Comparison of ENCODE assay signal across 25 mouse cellular contexts in genomic region chr5:64591792-64592191, GRCm38 (mm10).
A peak's percentile ranks its signal among the peaks of the same experiment; 100 is the strongest.
DNase-seq lines count a peak whose midpoint lies in the region; ATAC-seq and TF ChIP-seq lines count a peak whose summit lies in the region.
"Had no signal": no experiment of that assay in that cellular context is flagged by ENCODE, and none has a peak within 500 bp of the region (broad histone marks: within the 10 kb centered on the region; RNA-seq: fewer than 3 reads in every experiment).

No protein-coding gene starts in this region.

- TF ChIP-seq CTCF in heart, adult 2 months (IDR thresholded peaks at IDR 0.05), result no peak
- TF ChIP-seq CTCF in liver, embryonic 14.5 days (IDR thresholded peaks at IDR 0.05; ENCODE audit: low read depth), result no peak
- no peak for TF ChIP-seq CTCF in liver, postnatal 0 days (IDR thresholded peaks at IDR 0.05; ENCODE audit: low read depth)

- peaks cover 4% of the 10 kb centered on the region for H3K4me1 ChIP-seq in heart, adult 2 months (ENCODE audit: control insufficient read depth, insufficient read depth, low read length)
- H3K4me1 ChIP-seq in liver, embryonic 11.5 days (replicated peaks; ENCODE audit: control insufficient read depth, insufficient read depth, low read length), result peaks cover 35% of the 10 kb centered on the region
- peaks cover 48 to 54% of the 10 kb centered on the region in 2 experiments for H3K4me1 ChIP-seq in liver, embryonic 14.5 days (replicated peaks; ENCODE audit: control insufficient read depth in 2 of 2, insufficient read depth in 2 of 2, low read length in 1 of 2)
- H3K4me1 ChIP-seq in liver, postnatal 0 days (ENCODE audit: insufficient read depth), result peaks cover 29% of the 10 kb centered on the region

- no peak overlapping the region for H3K4me3 ChIP-seq in heart, adult 2 months
- H3K4me3 ChIP-seq in liver, embryonic 11.5 days (ENCODE audit: low read depth, low read length), result no peak overlapping the region
- H3K4me3 ChIP-seq in liver, embryonic 14.5 days (ENCODE audit: insufficient read depth in 1 of 2, low read depth in 2 of 2, low read length in 2 of 2), result no peak overlapping the region
- H3K4me3 ChIP-seq in liver, postnatal 0 days (ENCODE audit: low read depth, low read length), result no peak overlapping the region
- H3K4me3 ChIP-seq: embryonic facial prominence, embryonic 12.5 days; embryonic facial prominence, embryonic 15.5 days; forebrain, embryonic 15.5 days; heart, embryonic 10.5 days; heart, embryonic 13.5 days had no signal

- no peak for ATAC-seq in liver, embryonic 11.5 days (replicated peaks; ENCODE audit: low FRiP score)
- no peak for ATAC-seq in liver, embryonic 14.5 days (ENCODE audit: insufficient read depth)
- no peak for ATAC-seq in liver, postnatal 0 days
- ATAC-seq: forebrain, embryonic 15.5 days; Patski had no signal

- intact Hi-C loops in heart, adult 2 months (cut with DNase I), result no loop called here

- no peak overlapping the region for H3K27ac ChIP-seq in heart, adult 2 months
- H3K27ac ChIP-seq in liver, embryonic 11.5 days (ENCODE audit: low read depth, low read length), result peak overlapping the region; percentile 84
- H3K27ac ChIP-seq in liver, embryonic 14.5 days, result peak overlapping the region; percentile 99
- peak overlapping the region; percentile 89 for H3K27ac ChIP-seq in liver, postnatal 0 days (ENCODE audit: low read depth)
- H3K27ac ChIP-seq: embryonic facial prominence, embryonic 12.5 days; embryonic facial prominence, embryonic 15.5 days; forebrain, embryonic 15.5 days; heart, embryonic 10.5 days; heart, embryonic 13.5 days; hindbrain, embryonic 14.5 days had no signal

- 96% methylated on average over 2 of the region's 2 CpGs for WGBS in heart, adult 2 months
- WGBS in liver, embryonic 11.5 days, result 75% methylated on average over 2 of the region's 2 CpGs
- WGBS in liver, embryonic 14.5 days (ENCODE audit: insufficient replicate concordance), result 48% methylated on average over 2 of the region's 2 CpGs
- 87% methylated on average over 2 of the region's 2 CpGs for WGBS in liver, postnatal 0 days (ENCODE audit: insufficient replicate concordance)

- no peak for TF ChIP-seq EP300 in heart, adult 2 months (IDR thresholded peaks at IDR 0.05; ENCODE audit: insufficient read depth, low read depth, low read length)
- TF ChIP-seq EP300 in liver, embryonic 14.5 days (IDR thresholded peaks at IDR 0.05; ENCODE audit: low read depth), result peak; percentile 72
- peak; percentile 44; the same call in 1 of the 2 replicates for TF ChIP-seq EP300 in liver, postnatal 0 days (IDR thresholded peaks at IDR 0.05; ENCODE audit: low read depth)

- H3K4me2 ChIP-seq in liver, embryonic 11.5 days, result no peak overlapping the region
- H3K4me2 ChIP-seq in liver, embryonic 14.5 days (ENCODE audit: low read depth), result peak overlapping the region; percentile 59
- H3K4me2 ChIP-seq in liver, postnatal 0 days (ENCODE audit: low read depth, low read length), result peak overlapping the region; percentile 4; the same call in 1 of the 2 replicates
- H3K4me2 ChIP-seq: embryonic facial prominence, embryonic 12.5 days; embryonic facial prominence, embryonic 15.5 days; forebrain, embryonic 15.5 days; heart, embryonic 13.5 days; hindbrain, embryonic 14.5 days had no signal

- H3K27me3 ChIP-seq in heart, adult 2 months (ENCODE audit: control insufficient read depth, insufficient read depth, low read length), result no peaks in the 10 kb centered on the region
- no peaks in the 10 kb centered on the region for H3K27me3 ChIP-seq in liver, embryonic 11.5 days (replicated peaks; ENCODE audit: control insufficient read depth, insufficient read depth, low read length)
- H3K27me3 ChIP-seq in liver, embryonic 14.5 days (ENCODE audit: control insufficient read depth, insufficient read depth, low read length), result no peaks in the 10 kb centered on the region
- H3K27me3 ChIP-seq in liver, postnatal 0 days (ENCODE audit: insufficient read depth, low read length), result no peaks in the 10 kb centered on the region
- H3K27me3 ChIP-seq: embryonic facial prominence, embryonic 12.5 days; embryonic facial prominence, embryonic 15.5 days; forebrain, embryonic 15.5 days; heart, embryonic 13.5 days; Patski had no signal

- no peaks in the 10 kb centered on the region for H3K9me3 ChIP-seq in liver, embryonic 11.5 days (ENCODE audit: control insufficient read depth, low read length)
- H3K9me3 ChIP-seq in liver, embryonic 14.5 days (ENCODE audit: control insufficient read depth, low read length), result peaks cover 2% of the 10 kb centered on the region; the same call in 1 of the 2 replicates
- H3K9me3 ChIP-seq in liver, postnatal 0 days (ENCODE audit: low read length), result no peaks in the 10 kb centered on the region
- H3K9me3 ChIP-seq: embryonic facial prominence, embryonic 12.5 days; embryonic facial prominence, embryonic 15.5 days; forebrain, embryonic 15.5 days; heart, embryonic 10.5 days had no signal

- peak; percentile 48 for DNase-seq in heart, adult 11 months
- no peak for DNase-seq in heart, adult 2 months
- DNase-seq in liver, embryonic 11.5 days (ENCODE audit: low spot score), result no peak
- DNase-seq in liver, embryonic 14.5 days (ENCODE audit: low read depth in 3 of 3, low spot score in 3 of 3), result peak in 1 of 3 experiments; percentile 51
- no peak for DNase-seq in liver, postnatal 0 days
- no peak for DNase-seq in right cerebral cortex, postnatal 4 days
- DNase-seq in adrenal gland, postnatal 14 days, result no peak
- no peak for DNase-seq in kidney, adult 18-20 months
- DNase-seq: adrenal gland, postnatal 10 days; cerebellum, adult 11 months; cerebellum, adult 2 months; cerebellum, adult 9-11 months; cerebellum, postnatal 25 days; gastrocnemius, postnatal 10 days; gastrocnemius, postnatal 36 days; heart, adult 18-20 months; heart, postnatal 14 days; heart, postnatal 4 days had no signal

- no peaks in the 10 kb centered on the region for H3K36me3 ChIP-seq in heart, adult 2 months (ENCODE audit: control insufficient read depth, insufficient read depth, low read length)
- H3K36me3 ChIP-seq in liver, embryonic 11.5 days (ENCODE audit: control insufficient read depth, insufficient read depth, low read length), result no peaks in the 10 kb centered on the region
- H3K36me3 ChIP-seq in liver, embryonic 14.5 days (replicated peaks; ENCODE audit: control insufficient read depth, insufficient read depth, low read depth), result no peaks in the 10 kb centered on the region
- no peaks in the 10 kb centered on the region for H3K36me3 ChIP-seq in liver, postnatal 0 days (replicated peaks; ENCODE audit: insufficient read depth, low read length)
- H3K36me3 ChIP-seq: embryonic facial prominence, embryonic 12.5 days; embryonic facial prominence, embryonic 15.5 days; forebrain, embryonic 15.5 days; heart, embryonic 10.5 days; heart, embryonic 13.5 days had no signal

- H3K79me2 ChIP-seq in heart, adult 2 months (replicated peaks; ENCODE audit: control insufficient read depth, insufficient read depth, low read length), result no peaks in the 10 kb centered on the region

- no peak overlapping the region for H3K9ac ChIP-seq in heart, adult 2 months (ENCODE audit: low read depth, low read length)
- H3K9ac ChIP-seq in liver, embryonic 11.5 days (ENCODE audit: low read depth, low read length), result no peak overlapping the region
- H3K9ac ChIP-seq in liver, embryonic 14.5 days (replicated peaks), result peak overlapping the region; percentile 49
- H3K9ac ChIP-seq in liver, postnatal 0 days (replicated peaks), result no peak overlapping the region
- H3K9ac ChIP-seq: embryonic facial prominence, embryonic 12.5 days; embryonic facial prominence, embryonic 15.5 days; forebrain, embryonic 15.5 days; heart, embryonic 13.5 days; hindbrain, embryonic 14.5 days had no signal

- no peak for TF ChIP-seq POLR2A in heart, adult 2 months (IDR thresholded peaks at IDR 0.05; ENCODE audit: insufficient read depth, low read depth, low read length)
